Mouse (Mus musculus) left cerebral cortex, postnatal 25 days (tissue): ENCODE results near the gene Plekhs1. TPM values are rescaled to one million over a fixed set of nuclear protein-coding genes. Genes with fewer than 3 reads are reported as not detected.

Experiments
- DNase-seq, 2 experiments: peaks; one replicate each; pipeline ENCODE4 v3.0.0; 2022; ENCODE audit warnings: low spot score in 2 of 2, mixed read lengths in 1 of 2
- intact Hi-C: fragments of 180-260 bp; cut with DNase I; formaldehyde crosslinking; loops from one replicate; pipeline ENCODE4 v1.15.1; 2025
- total RNA-seq, 2 experiments: library from RNA; stranded (reverse); gene quantifications; 2 replicates each; pipeline ENCODE4 v1.2.3; 2021

The Plekhs1 gene
- total RNA-seq = 1 to 10 TPM in 1 of 2 experiments, under 1 TPM in 1; 0.96 to 1.1 TPM

DNA sequence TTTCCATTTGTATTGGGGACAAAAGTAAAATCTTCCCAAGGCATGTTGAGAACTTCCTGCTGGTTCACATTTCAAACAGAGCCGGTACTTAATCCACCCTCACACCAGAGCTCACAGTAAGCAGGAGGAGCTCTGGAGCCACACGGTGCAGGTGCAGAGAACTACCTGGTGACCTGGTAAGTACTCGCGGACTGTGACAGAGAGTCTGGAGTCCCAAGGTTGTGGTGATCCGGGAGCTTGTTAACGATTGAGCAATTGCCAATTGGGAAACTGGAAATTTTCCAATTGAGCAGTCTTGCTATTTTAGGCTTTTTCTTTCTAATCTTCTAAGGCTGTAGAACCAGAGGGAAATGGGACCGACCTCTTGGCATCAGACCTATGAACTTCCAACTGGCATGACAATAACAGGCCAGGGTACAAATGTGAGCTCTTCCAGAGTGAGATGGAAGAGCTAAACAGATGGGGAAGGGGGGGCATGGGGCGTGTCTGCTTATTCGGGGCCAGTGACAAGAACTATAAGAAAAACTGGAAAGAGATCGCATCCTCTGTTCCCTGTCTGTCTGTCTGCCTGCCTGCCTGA, at the start of gene Plekhs1:
Gene Plekhs1 (plus strand): TSS at position 119 of the 580 bp plus-strand sequence.
- intact Hi-C loops = no loop called here
- no peak for DNase-seq

DNA sequence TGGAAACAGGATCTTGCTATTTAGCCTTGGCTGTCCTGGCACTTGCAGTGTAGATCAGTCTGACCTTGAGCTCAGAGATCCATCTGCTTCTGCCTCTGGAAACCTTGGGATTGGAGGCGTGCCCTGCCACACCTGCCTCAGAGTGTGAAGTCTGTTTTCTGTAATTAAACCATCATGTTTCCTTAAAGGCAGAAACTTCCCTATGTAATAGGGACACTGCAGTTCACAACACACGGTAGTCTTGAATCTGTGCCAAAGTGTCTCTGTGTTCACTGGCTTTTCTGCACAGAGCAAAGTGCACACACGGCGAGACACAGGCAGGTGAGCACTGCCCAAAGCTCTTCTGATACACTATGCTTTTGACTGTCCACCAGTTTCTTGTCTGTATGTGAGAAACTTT, 43.0 kb upstream of the Plekhs1 start:
- intact Hi-C loops = no loop called here

DNA sequence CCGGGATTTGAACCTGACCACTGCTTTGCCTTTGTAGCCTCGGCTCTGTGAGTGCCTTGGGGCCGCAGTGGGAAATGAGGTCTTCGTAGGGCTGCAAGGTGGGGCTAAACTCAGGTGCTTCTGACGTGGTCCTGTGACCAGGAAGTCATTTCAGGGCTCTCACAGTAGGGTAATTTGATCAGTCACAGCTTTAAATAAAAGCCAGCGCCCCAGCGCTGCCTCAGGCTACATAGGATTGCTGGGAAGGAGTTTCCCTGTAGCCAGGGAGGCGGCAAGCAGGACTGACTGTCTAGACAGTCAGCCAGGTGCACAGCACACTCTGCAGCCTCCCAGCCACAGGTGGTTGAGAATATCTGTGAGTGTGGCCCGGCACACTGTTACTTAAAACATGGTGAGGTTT, 42.0 kb upstream of the Plekhs1 start:
- intact Hi-C loops = no loop called here

More for the DNA sequence above, 43.0 kb upstream of the Plekhs1 start:
- no peak for DNase-seq

DNA sequence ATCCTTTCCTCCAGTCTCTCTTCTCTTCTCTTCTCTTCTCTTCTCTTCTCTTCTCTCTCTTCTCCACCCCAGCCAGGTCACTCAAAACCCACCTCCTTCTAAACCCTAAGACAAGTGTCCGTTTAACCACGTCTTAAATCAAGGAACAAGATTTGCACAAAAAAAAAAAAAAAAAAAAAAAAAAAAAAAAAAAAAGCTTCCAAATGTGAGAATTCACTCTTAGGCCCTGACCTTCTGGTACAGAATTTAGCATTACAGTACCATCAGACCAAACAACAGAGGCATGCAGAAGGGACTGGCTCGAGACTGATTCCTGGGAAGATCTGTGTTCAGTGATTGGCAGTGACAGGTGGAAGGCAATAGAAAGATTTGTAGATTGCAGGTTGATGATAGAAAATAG, 41.1 kb upstream of the Plekhs1 start:
- intact Hi-C loops = loop anchor here (5.0 kb wide), 4 partner anchors 147 to 487 kb away; partner anchors contain the start of gene Adrb1
- DNase-seq = no peak

More for the DNA sequence above, 42.0 kb upstream of the Plekhs1 start:
- no peak for DNase-seq

DNA sequence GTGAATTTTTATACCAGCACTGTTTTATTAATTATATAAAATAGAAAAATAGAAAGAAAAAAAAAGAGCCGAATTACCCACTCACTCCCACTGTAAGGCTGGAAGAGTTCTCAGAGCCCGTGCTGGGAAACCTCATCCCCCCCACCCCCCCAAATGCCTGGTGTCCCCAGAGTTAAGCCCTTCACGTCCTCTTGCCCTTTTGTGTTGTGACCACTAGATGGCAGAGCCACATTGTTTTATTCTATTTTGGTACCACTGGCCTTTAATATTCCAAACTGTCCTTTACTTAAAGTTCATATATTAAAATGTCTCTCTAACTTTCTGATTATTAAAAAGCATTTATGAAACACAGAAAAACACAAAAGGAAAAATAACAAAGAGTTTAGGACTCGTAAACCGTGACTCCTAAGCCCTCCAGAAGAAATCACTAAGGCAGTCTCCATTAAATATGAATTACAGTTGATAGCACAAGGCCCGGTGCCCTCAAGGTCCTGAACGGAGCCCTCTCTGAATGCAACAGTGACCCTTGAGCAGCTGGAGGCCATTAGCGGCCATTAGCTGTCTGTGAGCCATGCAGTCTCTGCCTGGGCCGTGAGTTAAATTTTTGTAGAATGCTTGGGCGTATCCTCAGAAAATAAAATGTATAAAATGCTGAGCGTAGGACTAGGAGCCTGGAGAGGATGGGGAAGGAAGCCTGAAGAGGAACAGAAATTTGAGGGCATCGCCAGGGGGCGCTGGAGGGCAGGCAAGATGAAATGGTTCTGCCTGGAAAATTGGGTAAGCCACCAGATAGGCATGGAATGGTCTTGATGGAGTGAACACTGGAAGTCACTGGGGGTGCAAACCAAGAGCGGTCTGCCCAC, 38.7 kb upstream of the Plekhs1 start:
- peak; percentile 91 to 98 for DNase-seq
- intact Hi-C loops = loop anchor here (1.0 to 5.0 kb wide), 5 partner anchors 145 to 485 kb away; partner anchors contain the start of gene Adrb1

DNA sequence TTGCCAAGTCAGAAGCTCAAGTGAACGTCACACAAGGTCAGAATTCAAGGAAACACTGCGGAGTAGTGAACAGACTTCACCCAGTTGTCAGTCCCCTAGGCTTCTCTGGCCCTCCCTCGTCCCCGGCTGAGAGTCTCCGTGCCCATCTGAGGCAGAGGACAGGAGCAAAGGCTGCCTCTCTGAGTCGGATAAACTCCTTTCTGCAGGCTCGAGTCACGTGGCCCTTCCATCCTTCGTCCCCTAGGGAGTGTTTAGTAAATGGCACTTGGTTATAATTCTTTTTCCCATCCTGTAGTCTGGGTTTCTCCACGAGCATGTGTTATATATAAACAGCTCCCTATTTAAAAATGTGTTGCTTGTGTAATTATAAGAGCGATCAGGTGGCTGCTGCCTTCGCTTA, 38.1 kb upstream of the Plekhs1 start:
- intact Hi-C loops = loop anchor here (1.0 to 5.0 kb wide), 5 partner anchors 144 to 484 kb away; partner anchors contain the start of gene Adrb1
- DNase-seq = peak in 1 of 2 experiments; percentile 52

DNA sequence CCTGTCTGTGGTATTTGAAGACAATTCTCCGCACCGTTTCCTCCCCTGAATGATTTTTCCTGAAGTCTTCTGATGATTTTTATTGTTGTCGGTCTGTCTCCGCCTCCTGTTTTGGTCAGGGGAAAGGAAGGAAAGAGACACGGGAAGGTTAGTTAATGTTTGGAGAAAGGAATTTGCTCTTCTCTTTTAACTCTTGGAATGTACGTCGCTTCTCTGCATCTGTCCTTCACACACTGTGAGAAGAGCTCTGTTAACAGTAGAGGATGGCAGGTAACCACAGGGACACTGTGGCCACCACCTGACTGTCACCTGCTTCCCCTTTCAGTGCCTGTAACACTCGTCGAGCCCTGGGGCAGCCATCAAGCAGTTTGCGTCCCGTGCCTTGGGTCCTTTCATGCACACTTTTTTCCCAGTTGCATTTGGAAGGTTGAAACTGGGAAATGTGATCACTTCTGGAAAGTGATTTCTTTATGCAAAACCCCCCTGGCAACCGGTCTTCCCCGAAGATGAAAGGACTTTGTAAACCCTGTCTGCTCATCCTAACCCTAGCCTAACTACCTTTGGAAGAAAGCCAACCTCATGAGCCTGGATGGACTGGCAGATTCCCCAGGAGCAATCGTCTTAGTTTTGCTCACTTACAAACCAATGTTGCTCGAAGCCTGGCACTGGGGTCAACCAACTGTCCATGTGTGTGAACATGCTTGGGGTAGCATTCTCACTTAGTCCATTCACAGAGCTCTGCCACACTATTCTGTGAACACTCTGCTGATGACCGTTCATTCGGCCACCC, 36.6 kb upstream of the Plekhs1 start:
- DNase-seq = no peak

DNA sequence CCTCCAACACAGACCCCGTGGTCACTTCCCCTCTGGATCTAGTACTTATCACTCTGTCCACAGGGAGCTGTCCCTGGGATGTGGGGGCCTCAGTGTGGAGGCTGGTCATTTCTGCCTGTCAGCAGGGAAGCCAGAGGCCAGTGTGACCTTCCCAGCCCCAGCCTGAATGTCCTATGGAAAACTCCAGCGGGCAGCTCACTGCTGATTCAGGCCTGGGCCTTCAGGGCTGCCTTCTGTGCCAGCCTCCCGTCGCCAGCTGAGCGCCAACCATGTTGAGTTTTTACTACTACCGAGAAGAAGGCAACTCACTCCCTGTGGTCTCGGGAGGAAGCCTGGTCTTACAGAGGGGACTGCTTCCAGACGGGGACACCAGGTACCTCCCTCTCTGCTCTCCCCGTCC, 35.9 kb upstream of the Plekhs1 start:
- intact Hi-C loops = no loop called here
- DNase-seq = no peak

More for the DNA sequence above, 36.6 kb upstream of the Plekhs1 start:
- intact Hi-C loops = loop anchor here (5.0 kb wide), 4 partner anchors 142 to 482 kb away; partner anchors contain the start of gene Adrb1

DNA sequence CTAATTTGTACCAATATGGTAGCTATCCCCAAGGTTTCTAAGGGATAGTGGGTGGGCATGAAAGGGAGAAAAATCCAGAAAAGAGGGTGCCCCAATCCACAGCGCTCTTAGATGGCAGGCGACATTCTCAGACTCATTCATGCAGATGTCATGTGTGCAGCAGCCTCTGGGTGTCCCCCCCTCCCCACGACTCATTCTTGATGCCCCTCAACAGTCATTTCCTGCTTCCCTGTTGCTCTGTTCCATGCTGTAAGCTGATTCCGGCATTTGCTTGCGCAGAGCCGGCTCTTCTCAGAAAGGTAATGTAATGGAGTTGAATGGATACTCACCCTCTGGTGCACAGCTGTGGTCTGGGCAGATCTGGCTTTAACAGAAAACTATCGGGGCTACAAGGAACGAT, 31.1 kb upstream of the Plekhs1 start:
- intact Hi-C loops = no loop called here
- DNase-seq = no peak

DNA sequence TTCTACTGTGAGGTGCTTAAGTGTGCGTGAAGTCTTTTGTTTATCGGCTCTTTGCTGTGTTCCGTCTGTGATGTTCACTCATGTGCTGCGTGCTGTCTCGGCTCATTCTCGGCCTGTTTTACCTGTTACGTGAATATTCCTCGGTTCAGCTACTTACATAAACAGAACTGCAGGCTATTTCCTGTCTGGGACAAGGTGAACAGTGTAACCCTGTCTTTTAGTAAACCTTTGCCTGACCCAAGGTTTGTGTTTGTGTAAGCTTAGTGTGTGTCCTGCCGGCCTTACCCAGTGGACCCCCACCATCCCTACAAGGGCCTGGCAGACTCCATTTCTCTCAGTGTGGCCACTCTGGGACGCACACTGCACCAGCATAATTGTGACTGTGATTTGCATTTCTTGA, 28.7 kb upstream of the Plekhs1 start:
- intact Hi-C loops = no loop called here

DNA sequence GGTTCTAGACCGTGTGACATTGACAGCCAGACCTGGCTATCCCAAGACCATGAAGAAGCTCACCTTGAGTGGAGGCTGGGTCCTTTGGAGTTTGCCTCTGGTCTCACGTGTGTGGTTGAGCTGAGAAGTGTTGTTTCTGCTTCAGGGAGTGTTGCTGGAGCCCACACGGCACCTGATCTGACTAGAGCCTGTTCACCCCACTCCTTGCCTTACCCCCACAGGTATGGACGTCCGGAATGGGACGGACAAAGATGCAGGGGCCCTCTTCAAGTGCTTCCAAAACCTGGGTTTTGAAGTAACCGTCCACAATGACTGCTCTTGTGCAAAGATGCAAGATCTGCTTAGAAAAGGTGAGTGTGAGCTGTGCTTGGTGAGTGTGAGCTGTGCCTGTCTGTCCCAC, 27.9 kb upstream of the Plekhs1 start:
- no peak for DNase-seq
- intact Hi-C loops = no loop called here

More for the DNA sequence above, 28.7 kb upstream of the Plekhs1 start:
- no peak for DNase-seq

DNA sequence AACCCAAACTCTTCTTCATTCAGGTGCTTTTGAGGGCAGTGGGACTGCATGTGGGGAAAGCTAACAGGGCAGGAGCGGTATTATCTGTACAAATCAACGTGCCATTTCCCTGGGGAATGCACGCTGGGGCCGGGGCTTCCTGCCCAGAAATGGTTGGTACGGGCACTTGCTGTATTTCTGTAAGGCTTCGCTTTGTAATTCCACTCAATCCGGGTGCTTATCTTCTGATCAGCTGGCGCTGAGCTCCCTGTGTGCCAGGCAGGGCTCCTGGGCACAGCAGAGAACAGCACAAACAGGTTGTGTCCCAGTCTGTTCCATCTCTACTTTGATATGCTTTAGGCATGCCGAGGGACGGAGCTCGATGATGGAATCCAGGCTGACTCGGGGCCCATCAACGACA, 25.1 kb upstream of the Plekhs1 start:
- intact Hi-C loops = no loop called here
- no peak for DNase-seq

DNA sequence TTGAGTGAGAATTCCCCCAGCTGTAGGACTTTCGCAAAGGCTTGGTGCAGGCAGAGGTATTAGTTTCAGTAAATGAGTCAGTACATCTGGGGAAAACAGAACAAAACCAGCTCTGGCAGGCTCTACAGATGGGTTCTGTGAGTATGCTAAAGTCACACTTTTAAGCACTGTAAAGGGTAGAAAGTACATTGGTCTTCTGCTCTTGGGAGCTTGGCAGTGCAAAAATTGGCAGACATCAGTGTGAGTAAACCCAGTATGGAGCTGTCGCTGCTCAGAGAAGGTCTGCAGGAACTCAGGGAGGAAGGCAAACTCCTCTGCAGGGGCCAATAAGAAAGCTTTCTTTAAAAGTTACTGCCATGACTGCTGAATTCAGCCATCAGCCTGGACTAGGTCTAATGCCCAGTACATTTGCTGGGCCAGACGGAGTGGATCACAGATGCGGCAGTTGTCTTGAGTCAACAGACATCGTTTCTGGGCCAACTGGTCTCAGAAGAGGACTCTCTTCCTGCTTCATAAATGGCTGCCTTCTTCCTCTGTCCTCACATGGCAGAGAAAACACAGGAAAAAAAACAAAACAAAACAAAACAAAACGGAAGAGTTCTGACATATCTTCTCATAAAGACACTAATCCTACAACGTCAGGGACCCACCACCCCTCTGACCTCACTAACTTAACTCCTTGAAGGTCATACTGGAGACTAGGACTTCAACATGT, 22.9 kb upstream of the Plekhs1 start:
- peak in 1 of 2 experiments; percentile 38 for DNase-seq
- intact Hi-C loops = no loop called here

DNA sequence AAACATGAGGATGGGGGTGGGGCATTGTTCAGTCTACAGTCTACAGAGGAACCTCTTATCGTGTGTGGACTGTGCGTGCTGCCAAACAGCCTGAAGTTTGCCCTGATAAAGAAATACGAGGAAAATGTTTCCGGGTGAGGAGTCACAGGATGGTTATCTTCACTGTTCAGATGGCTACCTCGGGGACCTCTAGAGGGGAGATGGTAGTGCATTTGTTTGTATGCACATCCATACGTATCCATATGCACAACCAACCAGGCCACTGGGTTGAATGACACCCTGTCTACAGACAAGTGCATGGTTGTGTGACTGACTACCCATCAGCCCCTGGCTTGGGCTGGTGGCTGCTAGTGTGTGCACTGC, 22.4 kb upstream of the Plekhs1 start:
- no peak for DNase-seq
- intact Hi-C loops = no loop called here

DNA sequence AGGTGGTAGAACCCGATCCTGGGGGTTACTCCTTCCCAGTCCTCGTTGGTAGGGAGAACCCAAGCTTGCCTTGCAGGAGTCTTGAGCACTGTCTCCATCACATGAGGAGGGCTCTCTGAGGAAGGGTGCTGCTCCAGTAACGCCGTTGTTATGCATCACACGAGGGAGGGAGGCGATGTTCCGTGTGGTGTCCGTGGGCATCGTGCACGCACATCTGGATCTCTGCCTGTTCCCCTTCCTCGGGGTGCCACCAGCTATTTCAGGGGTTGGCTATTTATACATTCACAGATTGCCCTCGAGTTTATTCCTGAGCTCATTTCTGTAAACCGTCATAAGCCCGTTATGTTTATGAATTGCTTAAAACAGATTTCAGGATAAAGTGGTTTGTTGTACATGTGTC, 18.0 kb upstream of the Plekhs1 start:
- intact Hi-C loops = no loop called here
- peak in 1 of 2 experiments; percentile 58 for DNase-seq

DNA sequence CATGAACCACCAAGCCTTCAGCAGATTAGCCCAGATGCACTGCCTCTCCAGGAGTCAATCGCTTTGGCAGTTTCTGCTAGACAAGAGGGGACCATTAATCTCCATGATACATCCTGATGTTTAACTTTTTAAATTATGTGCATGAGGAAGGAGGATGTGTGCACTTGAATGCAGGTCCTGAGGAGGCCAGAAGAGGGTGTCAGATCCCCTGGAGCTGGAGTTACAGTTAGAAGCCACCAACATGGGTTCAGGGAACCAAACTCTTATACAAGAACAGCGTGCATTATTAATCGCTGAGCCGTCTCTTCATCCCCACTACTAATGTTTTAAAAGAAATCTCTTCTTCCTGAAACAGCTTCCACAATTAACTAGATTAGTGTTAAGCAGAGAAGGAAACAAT, 12.7 kb upstream of the Plekhs1 start:
- intact Hi-C loops = no loop called here

DNA sequence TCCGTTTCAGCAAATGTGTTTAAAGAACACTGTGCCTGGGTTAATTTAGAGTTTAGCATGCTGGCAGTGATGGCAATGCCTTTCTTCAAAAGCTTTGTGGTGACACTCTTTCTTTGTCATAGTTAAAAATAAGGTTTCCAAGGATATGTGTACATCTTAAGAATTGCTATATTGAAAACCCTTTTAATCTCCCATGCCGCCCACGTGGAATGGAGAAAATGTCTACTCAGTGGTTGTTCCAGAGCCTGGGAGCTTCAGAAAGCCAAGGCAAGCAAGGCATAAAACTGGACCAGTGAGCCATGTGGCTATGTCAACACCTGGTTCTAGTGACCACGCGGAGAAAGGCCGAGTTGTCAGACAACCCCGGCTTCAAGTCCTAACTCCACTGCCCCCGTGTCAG, 11.9 kb upstream of the Plekhs1 start:
- intact Hi-C loops = no loop called here
- peak in 1 of 2 experiments; percentile 84 for DNase-seq

More for the DNA sequence above, 12.7 kb upstream of the Plekhs1 start:
- DNase-seq = no peak

DNA sequence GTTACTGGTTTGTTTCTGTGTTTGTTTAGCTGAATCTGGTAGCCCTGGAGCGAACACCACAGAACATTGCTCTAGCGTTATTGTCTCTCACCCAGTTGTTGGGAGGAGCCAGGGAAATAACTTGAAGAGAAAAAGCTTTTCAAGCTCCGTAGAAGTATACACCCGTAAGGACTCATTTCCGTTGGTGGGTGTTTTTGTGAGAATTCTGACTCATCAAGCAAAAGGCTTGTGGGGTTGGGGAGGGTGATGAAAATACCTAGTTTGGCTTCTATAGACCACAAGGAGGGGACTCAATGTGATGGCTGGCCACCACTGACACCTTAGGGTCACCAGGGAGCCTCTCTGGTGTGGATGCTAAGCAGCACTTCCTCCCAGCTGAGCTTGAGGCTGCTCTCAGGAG, 10.5 kb upstream of the Plekhs1 start:
- intact Hi-C loops = loop anchor here (1.0 kb wide), 1 partner anchor 112 kb away; no protein-coding TSS in a partner anchor
- peak in 1 of 2 experiments; percentile 84 for DNase-seq

DNA sequence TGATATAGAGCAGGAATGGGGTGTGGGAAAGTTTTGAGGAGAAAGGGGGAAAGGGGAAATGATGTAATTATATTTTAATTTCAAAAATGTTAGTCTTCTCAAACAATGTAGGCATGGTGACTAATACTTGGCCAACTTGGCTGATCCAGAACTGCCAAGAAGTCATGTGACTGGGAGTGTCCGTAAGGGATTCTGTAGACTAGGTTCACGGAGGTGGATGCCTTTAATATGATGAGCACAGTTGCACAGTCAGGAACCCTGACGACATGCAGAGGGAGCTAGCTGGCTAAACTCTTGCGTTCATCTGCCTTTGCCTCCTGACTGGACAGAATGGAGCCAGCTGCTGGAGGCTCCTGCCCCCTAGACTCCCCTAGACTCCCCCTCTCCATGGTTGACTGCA, 9.6 kb upstream of the Plekhs1 start:
- peak; percentile 8 to 75 for DNase-seq
- intact Hi-C loops = loop anchor here (1.0 to 2.0 kb wide), 2 partner anchors 19 to 111 kb away; no protein-coding TSS in a partner anchor
